Mouse (Mus musculus): ENCODE results near the gene Olig3. TPM values are rescaled to one million over a fixed set of nuclear protein-coding genes. Genes with fewer than 3 reads are reported as not detected.
A peak's percentile ranks its signal among the peaks of the same experiment; 100 is the strongest.
"Not testable (repeated sequence)": the region's sequence is repeated elsewhere in the genome, so short reads cannot be mapped to it uniquely, and the experiment has no call there.

Gene Olig3
- polyA plus RNA-seq, 1 experiment from 2014 or later, result not detected

GRCm38 (mm10) chr10:19374311-19374710 lies 18.0 kb downstream of the Olig3 start:
- no peaks in the 10 kb centered on the region for H3K36me3 ChIP-seq (ENCODE audit: control insufficient read depth, insufficient read depth)
- H3K4me1 ChIP-seq (ENCODE audit: control insufficient read depth, low read depth, low read length), result no peaks in the 10 kb centered on the region
- H3K4me2 ChIP-seq (ENCODE audit: low read depth, low read length), result no peak overlapping the region
- H3K27ac ChIP-seq (ENCODE audit: low read length), result no peak overlapping the region
- WGBS (ENCODE audit: insufficient replicate concordance), result 51% methylated on average over 3 of the region's 3 CpGs
- no peaks in the 10 kb centered on the region for H3K27me3 ChIP-seq (ENCODE audit: control insufficient read depth, insufficient read depth, low read depth, low read length)
- H3K9ac ChIP-seq (ENCODE audit: low read depth, low read length), result no peak overlapping the region
- H3K4me3 ChIP-seq (ENCODE audit: low read depth, low read length), result no peak overlapping the region
- no peak for ATAC-seq (ENCODE audit: low read depth)
- H3K9me3 ChIP-seq (replicated peaks; ENCODE audit: control insufficient read depth, low read length), result no peaks in the 10 kb centered on the region

- Histone ChIP-seq H3K9ac (ENCODE audit: low read depth, low read length) (no peak overlapping the region), H3K9me3 (replicated peaks; ENCODE audit: control insufficient read depth, low read length) (no peaks in the 10 kb centered on the region), H3K27ac (ENCODE audit: low read length) (no peak overlapping the region), H3K4me2 (ENCODE audit: low read depth, low read length) (no peak overlapping the region), H3K27me3 (ENCODE audit: control insufficient read depth, insufficient read depth, low read depth, low read length) (no peaks in the 10 kb centered on the region), H3K4me1 (ENCODE audit: control insufficient read depth, low read depth, low read length) (no peaks in the 10 kb centered on the region), H3K4me3 (ENCODE audit: low read depth, low read length) (no peak overlapping the region), H3K36me3 (ENCODE audit: control insufficient read depth, insufficient read depth) (no peaks in the 10 kb centered on the region)
- WGBS (ENCODE audit: insufficient replicate concordance), result 73% methylated on average over 2 of the region's 2 CpGs
- ATAC-seq (ENCODE audit: low read depth), result no peak
Observed at GRCm38 (mm10) chr10:19375838-19376237, 19.5 kb downstream of the Olig3 start.

GRCm38 (mm10) chr10:19380971-19381370 lies 24.6 kb downstream of the Olig3 start:
- H3K9me3 ChIP-seq (replicated peaks; ENCODE audit: control insufficient read depth, low read length); H3K4me1 ChIP-seq (ENCODE audit: control insufficient read depth, low read depth, low read length); H3K27ac ChIP-seq (ENCODE audit: low read length); H3K27me3 ChIP-seq (ENCODE audit: control insufficient read depth, insufficient read depth, low read depth, low read length); ATAC-seq (ENCODE audit: low read depth); H3K4me3 ChIP-seq (ENCODE audit: low read depth, low read length); H3K4me2 ChIP-seq (ENCODE audit: low read depth, low read length); H3K36me3 ChIP-seq (ENCODE audit: control insufficient read depth, insufficient read depth); H3K9ac ChIP-seq (ENCODE audit: low read depth, low read length): not testable (repeated sequence)
- WGBS (ENCODE audit: insufficient replicate concordance), result 70% methylated on average over 1 of the region's 1 CpGs

- ATAC-seq (ENCODE audit: low read depth), result no peak
- H3K4me1 ChIP-seq (ENCODE audit: control insufficient read depth, low read depth, low read length), result no peaks in the 10 kb centered on the region
- WGBS (ENCODE audit: insufficient replicate concordance), result 71% methylated on average over 3 of the region's 3 CpGs
Observed at GRCm38 (mm10) chr10:19384176-19384575, 27.8 kb downstream of the Olig3 start.

GRCm38 (mm10) chr10:19391819-19392218 lies 35.5 kb downstream of the Olig3 start:
- Histone ChIP-seq H3K4me3 (ENCODE audit: low read depth, low read length) (no peak overlapping the region), H3K36me3 (ENCODE audit: control insufficient read depth, insufficient read depth) (no peaks in the 10 kb centered on the region), H3K4me1 (ENCODE audit: control insufficient read depth, low read depth, low read length) (no peaks in the 10 kb centered on the region), H3K4me2 (ENCODE audit: low read depth, low read length) (no peak overlapping the region), H3K9ac (ENCODE audit: low read depth, low read length) (no peak overlapping the region), H3K9me3 (replicated peaks; ENCODE audit: control insufficient read depth, low read length) (no peaks in the 10 kb centered on the region), H3K27ac (ENCODE audit: low read length) (no peak overlapping the region), H3K27me3 (ENCODE audit: control insufficient read depth, insufficient read depth, low read depth, low read length) (no peaks in the 10 kb centered on the region)
- ATAC-seq (ENCODE audit: low read depth), result no peak
- WGBS (ENCODE audit: insufficient replicate concordance), result 68% methylated on average over 4 of the region's 4 CpGs

More at GRCm38 (mm10) chr10:19384176-19384575, 27.8 kb downstream of the Olig3 start:
- Histone ChIP-seq H3K9me3 (replicated peaks; ENCODE audit: control insufficient read depth, low read length) (no peaks in the 10 kb centered on the region), H3K36me3 (ENCODE audit: control insufficient read depth, insufficient read depth) (no peaks in the 10 kb centered on the region), H3K27ac (ENCODE audit: low read length) (no peak overlapping the region), H3K4me2 (ENCODE audit: low read depth, low read length) (no peak overlapping the region), H3K9ac (ENCODE audit: low read depth, low read length) (no peak overlapping the region), H3K4me3 (ENCODE audit: low read depth, low read length) (no peak overlapping the region), H3K27me3 (ENCODE audit: control insufficient read depth, insufficient read depth, low read depth, low read length) (no peaks in the 10 kb centered on the region)

GRCm38 (mm10) chr10:19396485-19397137 lies 40.3 kb downstream of the Olig3 start:
- no peak overlapping the region for H3K27ac ChIP-seq (ENCODE audit: low read length)

GRCm38 (mm10) chr10:19397396-19397795 lies 41.1 kb downstream of the Olig3 start:
- Histone ChIP-seq H3K4me2 (ENCODE audit: low read depth, low read length) (no peak overlapping the region), H3K4me3 (ENCODE audit: low read depth, low read length) (no peak overlapping the region), H3K4me1 (ENCODE audit: control insufficient read depth, low read depth, low read length) (no peaks in the 10 kb centered on the region), H3K36me3 (ENCODE audit: control insufficient read depth, insufficient read depth) (no peaks in the 10 kb centered on the region), H3K27me3 (ENCODE audit: control insufficient read depth, insufficient read depth, low read depth, low read length) (no peaks in the 10 kb centered on the region), H3K27ac (ENCODE audit: low read length) (no peak overlapping the region), H3K9ac (ENCODE audit: low read depth, low read length) (no peak overlapping the region), H3K9me3 (replicated peaks; ENCODE audit: control insufficient read depth, low read length) (no peaks in the 10 kb centered on the region)
- ATAC-seq (ENCODE audit: low read depth), result peak; percentile 77
- WGBS (ENCODE audit: insufficient replicate concordance), result 35% methylated on average over 12 of the region's 12 CpGs

More at GRCm38 (mm10) chr10:19396485-19397137, 40.3 kb downstream of the Olig3 start:
- Histone ChIP-seq H3K36me3 (ENCODE audit: control insufficient read depth, insufficient read depth) (no peaks in the 10 kb centered on the region), H3K4me2 (ENCODE audit: low read depth, low read length) (no peak overlapping the region), H3K27me3 (ENCODE audit: control insufficient read depth, insufficient read depth, low read depth, low read length) (no peaks in the 10 kb centered on the region), H3K9ac (ENCODE audit: low read depth, low read length) (no peak overlapping the region), H3K4me1 (ENCODE audit: control insufficient read depth, low read depth, low read length) (no peaks in the 10 kb centered on the region), H3K9me3 (replicated peaks; ENCODE audit: control insufficient read depth, low read length) (no peaks in the 10 kb centered on the region), H3K4me3 (ENCODE audit: low read depth, low read length) (no peak overlapping the region)
- ATAC-seq (ENCODE audit: low read depth), result no peak
- WGBS (ENCODE audit: insufficient replicate concordance), result 52% methylated on average over 9 of the region's 9 CpGs

- Histone ChIP-seq H3K27ac (ENCODE audit: low read length) (no peak overlapping the region), H3K36me3 (ENCODE audit: control insufficient read depth, insufficient read depth) (no peaks in the 10 kb centered on the region), H3K4me2 (ENCODE audit: low read depth, low read length) (no peak overlapping the region), H3K27me3 (ENCODE audit: control insufficient read depth, insufficient read depth, low read depth, low read length) (no peaks in the 10 kb centered on the region), H3K4me1 (ENCODE audit: control insufficient read depth, low read depth, low read length) (no peaks in the 10 kb centered on the region), H3K4me3 (ENCODE audit: low read depth, low read length) (no peak overlapping the region), H3K9me3 (replicated peaks; ENCODE audit: control insufficient read depth, low read length) (no peaks in the 10 kb centered on the region), H3K9ac (ENCODE audit: low read depth, low read length) (no peak overlapping the region)
- no peak for ATAC-seq (ENCODE audit: low read depth)
- 36% methylated on average over 5 of the region's 5 CpGs for WGBS (ENCODE audit: insufficient replicate concordance)
Observed at GRCm38 (mm10) chr10:19401136-19401535, 44.8 kb downstream of the Olig3 start.

- ATAC-seq (ENCODE audit: low read depth), result no peak
- H3K36me3 ChIP-seq (ENCODE audit: control insufficient read depth, insufficient read depth), result no peaks in the 10 kb centered on the region
- H3K4me3 ChIP-seq (ENCODE audit: low read depth, low read length), result no peak overlapping the region
- 19% methylated on average over 1 of the region's 1 CpGs for WGBS (ENCODE audit: insufficient replicate concordance)
- H3K4me1 ChIP-seq (ENCODE audit: control insufficient read depth, low read depth, low read length), result no peaks in the 10 kb centered on the region
- H3K9ac ChIP-seq (ENCODE audit: low read depth, low read length), result no peak overlapping the region
- no peak overlapping the region for H3K27ac ChIP-seq (ENCODE audit: low read length)
- H3K4me2 ChIP-seq (ENCODE audit: low read depth, low read length), result no peak overlapping the region
- H3K27me3 ChIP-seq (ENCODE audit: control insufficient read depth, insufficient read depth, low read depth, low read length), result no peaks in the 10 kb centered on the region
- no peaks in the 10 kb centered on the region for H3K9me3 ChIP-seq (replicated peaks; ENCODE audit: control insufficient read depth, low read length)
Observed at GRCm38 (mm10) chr10:19404401-19404800, 48.1 kb downstream of the Olig3 start.

Measured in liver, embryonic 16.5 days (tissue).